Mouse (Mus musculus) MEL (cell line): ENCODE data around the gene Tprn. TPM values are rescaled to one million over a fixed set of nuclear protein-coding genes. Genes with fewer than 3 reads are reported as not detected.

Experiments used
- DNase-seq: peaks from one replicate; pipeline ENCODE4 v3.0.0; 2011; ENCODE audit warnings: low read depth, low spot score
- H3K27ac ChIP-seq: 2 replicates; pipeline ENCODE4 v1.5.1; 2012; ENCODE audit warnings: low read depth, mild to moderate bottlenecking, control low read depth, low read length, moderate library complexity; ENCODE audit not compliant: control insufficient read depth
- H3K27me3 ChIP-seq, 2 experiments: fragments of 150-350 bp in 1 of 2; sonication (generic) in 1 of 2; 2 replicates each; pipeline ENCODE4 v1.6.1; 2012; ENCODE audit warnings: low read length in 2 of 2, mild to moderate bottlenecking in 2 of 2, improper control_type of control experiment in 1 of 2, moderate library complexity in 1 of 2; ENCODE audit not compliant: insufficient read depth in 2 of 2, control insufficient read depth in 1 of 2
- H3K36me3 ChIP-seq, 2 experiments: 2 replicates each; pipeline ENCODE4 v1.6.1; 2012 to 2014; ENCODE audit warnings: low read length in 2 of 2, improper control_type of control experiment in 1 of 2, inconsistent platforms in 1 of 2, mild to moderate bottlenecking in 1 of 2; ENCODE audit not compliant: insufficient read depth in 2 of 2, control insufficient read depth in 1 of 2
- H3K4me1 ChIP-seq, 2 experiments: fragments of 150-350 bp in 1 of 2; sonication (generic) in 1 of 2; 2 replicates each; pipeline ENCODE4 v1.6.1; 2012; ENCODE audit warnings: low read length in 2 of 2, improper control_type of control experiment in 1 of 2, mild to moderate bottlenecking in 1 of 2; ENCODE audit not compliant: insufficient read depth in 2 of 2, control insufficient read depth in 1 of 2
- H3K4me3 ChIP-seq, 2 experiments: fragments of 150-350 bp in 1 of 2; sonication (generic) in 1 of 2; 2 replicates each; pipeline ENCODE4 v1.5.1; 2012; ENCODE audit warnings: low read depth in 2 of 2, low read length in 2 of 2, mild to moderate bottlenecking in 2 of 2, moderate library complexity in 2 of 2, control low read depth in 1 of 2, improper control_type of control experiment in 1 of 2; ENCODE audit not compliant: control insufficient read depth in 1 of 2, insufficient read depth in 1 of 2
- H3K79me2 ChIP-seq: 2 replicates; pipeline ENCODE4 v1.6.1; 2012; ENCODE audit warnings: mild to moderate bottlenecking, low read length, moderate library complexity; ENCODE audit not compliant: control insufficient read depth, poor library complexity, insufficient read depth
- H3K9ac ChIP-seq: 2 replicates; pipeline ENCODE4 v1.6.1; 2012; ENCODE audit warnings: low read depth, mild to moderate bottlenecking, control low read depth, low read length, moderate library complexity; ENCODE audit not compliant: control insufficient read depth, poor library complexity, severe bottlenecking
- H3K9me3 ChIP-seq: fragments of 150-350 bp; sonication (generic); replicated peaks from 2 replicates; pipeline ENCODE4 v1.6.1; 2012; ENCODE audit warnings: mild to moderate bottlenecking, low read length, improper control_type of control experiment, moderate library complexity; ENCODE audit not compliant: insufficient read depth
- BHLHE40 ChIP-seq: IDR thresholded peaks from 2 replicates; pipeline ENCODE4 v1.6.1; 2012; ENCODE audit warnings: low read depth, mild to moderate bottlenecking, inconsistent platforms, low read length, improper control_type of control experiment, borderline replicate concordance
- CHD1 ChIP-seq: IDR thresholded peaks from 2 replicates; pipeline ENCODE4 v1.6.1; 2012; ENCODE audit warnings: low read depth, mild to moderate bottlenecking, inconsistent platforms, low read length, improper control_type of control experiment
- CHD2 ChIP-seq: IDR thresholded peaks from 2 replicates; pipeline ENCODE4 v1.6.1; 2011; ENCODE audit warnings: low read length, improper control_type of control experiment
- CTCF ChIP-seq, 3 experiments: IDR thresholded peaks in 2 of 3; conservative IDR thresholded peaks in 1 of 3; 2 replicates each; pipeline ENCODE4 v1.5.1; 2011 to 2012; ENCODE audit warnings: low read length in 3 of 3, low read depth in 2 of 3, mild to moderate bottlenecking in 2 of 3, improper control_type of control experiment in 1 of 3, inconsistent platforms in 1 of 3, mixed read lengths in 1 of 3, moderate library complexity in 1 of 3; ENCODE audit not compliant: control insufficient read depth in 1 of 3, insufficient read depth in 1 of 3, poor library complexity in 1 of 3, severe bottlenecking in 1 of 3
- E2F4 ChIP-seq: IDR thresholded peaks from 2 replicates; pipeline ENCODE4 v1.6.1; 2011; ENCODE audit warnings: low read depth, low read length, improper control_type of control experiment, borderline replicate concordance
- ELF1 ChIP-seq: IDR thresholded peaks from 2 replicates; pipeline ENCODE4 v1.6.1; 2014; ENCODE audit warnings: low read depth, mild to moderate bottlenecking, inconsistent platforms, low read length, improper control_type of control experiment, moderate library complexity
- EP300 ChIP-seq, 2 experiments: IDR thresholded peaks; 2 replicates each; pipeline ENCODE4 v1.6.1; 2011; ENCODE audit warnings: improper control_type of control experiment in 2 of 2, low read length in 2 of 2, low read depth in 1 of 2, mild to moderate bottlenecking in 1 of 2
- GABPA ChIP-seq: IDR thresholded peaks from 2 replicates; pipeline ENCODE4 v1.6.1; 2012; ENCODE audit warnings: low read depth, mild to moderate bottlenecking, inconsistent platforms, low read length, improper control_type of control experiment, moderate library complexity
- GATA1 ChIP-seq: IDR thresholded peaks from 2 replicates; pipeline ENCODE4 v1.6.1; 2011; ENCODE audit warnings: low read depth, low read length, improper control_type of control experiment
- JUND ChIP-seq: IDR thresholded peaks from 2 replicates; pipeline ENCODE4 v1.6.1; 2011; ENCODE audit warnings: low read depth, mild to moderate bottlenecking, improper control_type of control experiment, low read length
- MAX ChIP-seq: IDR thresholded peaks from 2 replicates; pipeline ENCODE4 v1.6.1; 2011; ENCODE audit warnings: low read length, improper control_type of control experiment
- MAZ ChIP-seq: IDR thresholded peaks from 2 replicates; pipeline ENCODE4 v1.6.1; 2012; ENCODE audit warnings: low read depth, mild to moderate bottlenecking, inconsistent platforms, low read length, improper control_type of control experiment
- MXI1 ChIP-seq: IDR thresholded peaks from 2 replicates; pipeline ENCODE4 v1.6.1; 2011; ENCODE audit warnings: mild to moderate bottlenecking, low read depth, low read length, improper control_type of control experiment
- NRF1 ChIP-seq: IDR thresholded peaks from 2 replicates; pipeline ENCODE4 v1.6.1; 2014; ENCODE audit warnings: low read depth, mild to moderate bottlenecking, inconsistent platforms, low read length, improper control_type of control experiment, moderate library complexity; ENCODE audit not compliant: poor library complexity, insufficient read depth, severe bottlenecking
- POLR2AphosphoS2 ChIP-seq: IDR thresholded peaks from 2 replicates; pipeline ENCODE4 v1.6.1; 2011; ENCODE audit warnings: low read length, improper control_type of control experiment
- RAD21 ChIP-seq: IDR thresholded peaks from 2 replicates; pipeline ENCODE4 v1.6.1; 2011; ENCODE audit warnings: mild to moderate bottlenecking, low read depth, low read length, improper control_type of control experiment
- SIN3A ChIP-seq: IDR thresholded peaks from 2 replicates; pipeline ENCODE4 v1.6.1; 2012; ENCODE audit warnings: low read length, improper control_type of control experiment, inconsistent platforms
- TAL1 ChIP-seq: IDR thresholded peaks from 2 replicates; pipeline ENCODE4 v1.6.1; 2012; ENCODE audit warnings: mild to moderate bottlenecking, inconsistent platforms, low read length, moderate library complexity, mixed read lengths
- TBP ChIP-seq: IDR thresholded peaks from 2 replicates; pipeline ENCODE4 v1.8.0; 2011; ENCODE audit warnings: low read depth, low read length, improper control_type of control experiment
- TCF12 ChIP-seq: IDR thresholded peaks from 2 replicates; pipeline ENCODE4 v1.6.1; 2014; ENCODE audit warnings: low read depth, mild to moderate bottlenecking, inconsistent platforms, low read length, improper control_type of control experiment, moderate library complexity
- UBTF ChIP-seq: IDR thresholded peaks from 2 replicates; pipeline ENCODE4 v1.6.1; 2012; ENCODE audit warnings: low read depth, mild to moderate bottlenecking, inconsistent platforms, low read length, improper control_type of control experiment, moderate library complexity, borderline replicate concordance; ENCODE audit not compliant: insufficient read depth
- USF2 ChIP-seq, 2 experiments: IDR thresholded peaks; 2 replicates each; pipeline ENCODE4 v1.6.1; 2011 to 2012; ENCODE audit warnings: improper control_type of control experiment in 2 of 2, low read length in 2 of 2, borderline replicate concordance in 1 of 2, inconsistent platforms in 1 of 2, low read depth in 1 of 2, mild to moderate bottlenecking in 1 of 2; ENCODE audit not compliant: insufficient read depth in 1 of 2
- ZC3H11A ChIP-seq: IDR thresholded peaks from 2 replicates; pipeline ENCODE4 v1.6.1; 2012; ENCODE audit warnings: low read depth, mild to moderate bottlenecking, inconsistent platforms, low read length, improper control_type of control experiment
- ZMIZ1 ChIP-seq: IDR thresholded peaks from 2 replicates; pipeline ENCODE4 v1.6.1; 2012; ENCODE audit warnings: low read depth, mild to moderate bottlenecking, inconsistent platforms, low read length, improper control_type of control experiment, moderate library complexity
- ZNF384 ChIP-seq: IDR thresholded peaks from 2 replicates; pipeline ENCODE4 v1.6.1; 2012; ENCODE audit warnings: low read depth, mild to moderate bottlenecking, inconsistent platforms, low read length, improper control_type of control experiment
- polyA plus RNA-seq, 2 experiments: library from polyadenylated mRNA; stranded (reverse) in 1 of 2; unstranded in 1 of 2; fragments of >175 nt in 1 of 2; fragments of >200 nt in 1 of 2; gene quantifications; 2 replicates each; pipeline versions ENCODE4 v1.2.1 to v1.2.4; 2012; ENCODE audit warnings: low replicate concordance in 2 of 2, low read depth in 1 of 2; ENCODE audit not compliant: insufficient read length in 2 of 2, insufficient read depth in 1 of 2, missing spikeins in 1 of 2
- total RNA-seq: library from RNA; depleted of rRNA; stranded (reverse); fragments of 300-350 nt; gene quantifications from 2 replicates; pipeline ENCODE4 v1.2.3, GENCODE M21; 2012

Tprn gene
- total and polyA plus RNA-seq, 3 experiments: 32.9 to 50.8 TPM; not detected in 1

- TF ChIP-seq USF2 (IDR thresholded peaks at IDR 0.05; ENCODE audit: borderline replicate concordance in 1 of 2, insufficient read depth in 1 of 2, low read depth in 1 of 2, low read length in 2 of 2): no peak
- no peak for TF ChIP-seq RAD21
Observed at GRCm38 (mm10) chr2:25262291-25262767, at the start of gene Tprn (continued).

GRCm38 (mm10) chr2:25213266-25213865 lies 49.1 kb upstream of the Tprn start:
- peaks cover 6 to 17% of the 10 kb centered on the region in 2 experiments for H3K4me1 ChIP-seq
- TF ChIP-seq BHLHE40: no peak
- no peak overlapping the region for H3K9ac ChIP-seq
- no peaks in the 10 kb centered on the region for H3K27me3 ChIP-seq
- no peak for DNase-seq
- no peaks in the 10 kb centered on the region for H3K9me3 ChIP-seq
- peaks cover 19% of the 10 kb centered on the region for H3K79me2 ChIP-seq
- no peak overlapping the region for H3K4me3 ChIP-seq
- no peak overlapping the region for H3K27ac ChIP-seq
- peaks cover 0 to 14% of the 10 kb centered on the region in 2 experiments; a peak in 3 of 4 replicates for H3K36me3 ChIP-seq

- Histone ChIP-seq H3K4me3 (no peak within 1 kb of the TSS), H3K4me1 (peaks cover 6 to 15% of the 10 kb centered on the region in 2 experiments)
Observed at GRCm38 (mm10) chr2:25214444-25214843, 48.0 kb upstream of the Tprn start, which contains the start of gene Stpg3. Stpg3 (minus strand) TSS chr2:25214637.

GRCm38 (mm10) chr2:25217666-25218065 lies 44.8 kb upstream of the Tprn start:
- no peak for DNase-seq
- Histone ChIP-seq H3K9me3 (no peaks in the 10 kb centered on the region), H3K4me1 (no peaks in the 10 kb centered on the region), H3K79me2 (no peaks in the 10 kb centered on the region; the same call in 1 of the 2 replicates), H3K27me3 (no peaks in the 10 kb centered on the region), H3K36me3 (peaks cover 0 to 3% of the 10 kb centered on the region in 2 experiments; a peak in 1 of 4 replicates), H3K27ac (no peak overlapping the region), H3K9ac (no peak overlapping the region), H3K4me3 (no peak overlapping the region)
- TF ChIP-seq MAZ (no peak), SIN3A (no peak), POLR2AphosphoS2 (no peak), MXI1 (no peak), ELF1 (no peak), RAD21 (no peak), ZC3H11A (no peak), JUND (no peak), EP300 (IDR thresholded peaks at IDR 0.05; ENCODE audit: low read depth in 1 of 2, low read length in 2 of 2) (no peak), GABPA (no peak), E2F4 (no peak)

More at GRCm38 (mm10) chr2:25214444-25214843, 48.0 kb upstream of the Tprn start, which contains the start of gene Stpg3:
- DNase-seq: no peak
- Histone ChIP-seq H3K9me3 (no peaks in the 10 kb centered on the region), H3K79me2 (peaks cover 17% of the 10 kb centered on the region), H3K27me3 (no peaks in the 10 kb centered on the region), H3K9ac (no peak within 1 kb of the TSS)
- no peak for TF ChIP-seq E2F4
- TF ChIP-seq TCF12: no peak
- no peak for TF ChIP-seq USF2 (IDR thresholded peaks at IDR 0.05; ENCODE audit: borderline replicate concordance in 1 of 2, insufficient read depth in 1 of 2, low read depth in 1 of 2, low read length in 2 of 2)
- no peak for TF ChIP-seq GABPA
- no peak for TF ChIP-seq TAL1
- no peak for TF ChIP-seq ZNF384
- TF ChIP-seq JUND: no peak
- no peak for TF ChIP-seq CHD1
- TF ChIP-seq ZMIZ1: no peak
- no peak for TF ChIP-seq NRF1
- no peak for TF ChIP-seq CHD2
- TF ChIP-seq CTCF (IDR thresholded peaks at IDR 0.05 in 2 of 3, conservative IDR thresholded peaks at IDR 0.05 in 1 of 3; ENCODE audit: control insufficient read depth in 1 of 3, insufficient read depth in 1 of 3, low read depth in 2 of 3, low read length in 3 of 3, poor library complexity in 1 of 3, severe bottlenecking in 1 of 3): no peak
- TF ChIP-seq TBP: no peak
- TF ChIP-seq MAX: no peak
- no peak for TF ChIP-seq UBTF
- no peak for TF ChIP-seq GATA1
- TF ChIP-seq, all 39 proteins: peak for 0
- Histone ChIP-seq H3K27ac (no peak within 1 kb of the TSS), H3K36me3 (peaks cover 0 to 11% of the 10 kb centered on the region in 2 experiments; a peak in 2 of 4 replicates)
